Mouse (Mus musculus): ENCODE measurements at regions not wholly inside any gene's neighbourhood (a gene's known extent, or its start where the extent isn't known, plus 50 kb on each side); places are given as distances from the start of the nearest gene placed in this dataset.
"Not testable (repeated sequence)": the region's sequence is repeated elsewhere in the genome, so short reads cannot be mapped to it uniquely, and the experiment has no call there.

DNA sequence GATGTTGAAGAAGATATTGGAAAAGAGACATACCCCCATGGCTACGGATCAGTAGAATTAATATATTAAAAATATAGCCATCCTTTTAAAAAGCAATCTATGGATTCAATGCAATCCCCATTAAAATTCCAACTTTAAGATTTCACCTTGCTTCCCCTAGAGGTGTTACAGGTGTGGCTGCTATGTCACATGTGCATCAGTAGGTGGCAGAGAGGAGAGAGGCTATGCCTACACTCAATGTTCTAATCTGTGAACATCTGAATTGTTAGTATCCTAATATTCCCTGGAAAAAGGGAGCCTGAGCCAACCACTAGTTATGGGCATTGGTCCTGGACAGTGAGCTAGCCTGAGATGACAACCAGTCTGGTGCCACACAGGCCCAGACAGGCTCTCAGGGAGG lies 416.6 kb downstream of the Arl4a start:
- intact Hi-C loops (cut with DNase I), result no loop called here
- no peak for DNase-seq

DNA sequence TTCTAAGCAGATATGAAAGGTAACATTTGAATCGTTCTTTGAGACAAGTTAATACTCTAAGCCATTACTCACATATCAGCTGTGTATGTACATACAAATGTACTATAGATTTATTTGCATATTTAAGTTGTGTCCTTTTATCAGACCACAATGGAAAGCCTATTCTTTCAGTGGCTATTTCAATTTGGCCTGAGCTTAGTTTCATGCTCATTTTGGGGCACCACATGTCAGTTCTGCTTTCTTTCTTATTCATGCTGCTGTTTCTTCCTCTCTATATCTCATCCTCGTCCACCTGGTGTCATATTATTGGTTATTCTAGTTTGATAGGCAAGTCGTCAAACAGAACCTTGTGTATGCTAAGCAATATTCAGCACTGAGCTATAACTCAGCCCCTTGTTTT lies 432.5 kb downstream of the Arl4a start:
- intact Hi-C loops (cut with DNase I), result no loop called here
- DNase-seq, result no peak

DNA sequence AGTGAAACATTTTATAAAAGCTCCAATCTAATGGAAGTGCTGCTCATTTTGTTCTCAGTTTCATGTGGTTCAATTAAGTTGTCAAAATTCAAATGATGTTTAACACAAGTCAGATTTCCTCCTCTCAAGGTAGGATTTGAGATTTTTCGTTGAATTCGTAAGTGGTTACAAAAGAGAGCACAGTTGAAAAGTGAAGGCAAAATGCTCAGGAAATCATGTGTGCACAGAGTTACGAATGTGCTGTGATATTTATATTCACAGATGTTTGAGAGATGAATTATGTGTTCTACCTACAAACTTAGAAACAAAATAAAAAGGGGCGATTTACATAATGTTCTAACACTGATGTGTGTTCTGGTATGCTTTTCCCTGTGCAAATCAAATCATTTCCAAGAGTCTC lies 433.1 kb downstream of the Arl4a start:
- intact Hi-C loops (cut with DNase I), result no loop called here
- DNase-seq, result no peak

- intact Hi-C loops (cut with DNase I), result no loop called here
- no peak for DNase-seq
Measured at GRCm38 (mm10) chr12:39594726-39595125, 443.1 kb downstream of the Arl4a start.

- intact Hi-C loops (cut with DNase I); DNase-seq: not testable (repeated sequence)
Measured at GRCm38 (mm10) chr12:39593781-39594180, 444.0 kb downstream of the Arl4a start.

- DNase-seq, result no peak
- intact Hi-C loops (cut with DNase I), result no loop called here
Measured at GRCm38 (mm10) chr12:39587204-39587909, 450.5 kb downstream of the Arl4a start.

DNA sequence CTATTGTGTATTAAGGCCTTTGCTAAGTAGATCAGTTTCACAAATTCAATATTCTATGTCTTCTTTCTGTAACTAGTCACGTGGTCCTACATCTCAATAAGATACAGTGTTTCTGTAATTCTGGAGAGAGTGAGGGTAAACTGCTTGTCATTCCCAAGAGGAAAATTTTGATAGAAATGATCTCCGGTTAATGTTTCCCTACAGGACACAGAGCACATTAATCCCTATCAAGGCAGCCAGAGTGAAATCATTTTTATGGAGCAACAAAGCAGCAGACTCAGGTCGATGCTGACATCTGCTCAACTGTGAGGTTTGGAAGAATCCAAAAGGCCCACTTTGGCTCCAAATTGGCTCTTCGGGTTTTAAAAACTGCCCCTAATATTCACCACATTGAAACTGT lies 451.7 kb downstream of the Arl4a start:
- intact Hi-C loops (cut with DNase I), result no loop called here
- no peak for DNase-seq

DNA sequence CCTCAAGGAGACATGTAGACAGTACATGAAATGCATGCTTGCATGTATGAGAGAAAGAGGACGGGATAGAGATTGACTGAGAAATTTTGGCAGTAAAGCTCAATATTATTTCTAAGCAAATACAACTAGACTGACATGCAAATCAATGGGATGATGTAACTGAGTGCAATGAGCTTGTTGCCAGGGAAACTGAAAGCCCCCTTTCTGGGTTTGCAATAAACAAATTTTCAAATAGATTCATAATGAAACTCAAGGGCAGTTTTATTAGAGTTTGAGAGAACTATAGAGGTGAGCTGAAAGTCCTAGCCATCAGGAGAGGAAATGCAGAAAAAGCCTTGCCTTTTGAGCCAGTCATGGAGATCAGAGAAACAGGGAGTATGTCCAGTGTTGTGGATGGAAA lies 460.2 kb downstream of the Arl4a start:
- no peak for DNase-seq
- intact Hi-C loops (cut with DNase I), result no loop called here

GRCm38 (mm10) chr12:39572802-39573201 lies 465.0 kb downstream of the Arl4a start:
- intact Hi-C loops (cut with DNase I), result no loop called here
- DNase-seq, result no peak

GRCm38 (mm10) chr12:39572147-39572546 lies 465.7 kb downstream of the Arl4a start:
- no peak for DNase-seq
- intact Hi-C loops (cut with DNase I), result no loop called here

DNA sequence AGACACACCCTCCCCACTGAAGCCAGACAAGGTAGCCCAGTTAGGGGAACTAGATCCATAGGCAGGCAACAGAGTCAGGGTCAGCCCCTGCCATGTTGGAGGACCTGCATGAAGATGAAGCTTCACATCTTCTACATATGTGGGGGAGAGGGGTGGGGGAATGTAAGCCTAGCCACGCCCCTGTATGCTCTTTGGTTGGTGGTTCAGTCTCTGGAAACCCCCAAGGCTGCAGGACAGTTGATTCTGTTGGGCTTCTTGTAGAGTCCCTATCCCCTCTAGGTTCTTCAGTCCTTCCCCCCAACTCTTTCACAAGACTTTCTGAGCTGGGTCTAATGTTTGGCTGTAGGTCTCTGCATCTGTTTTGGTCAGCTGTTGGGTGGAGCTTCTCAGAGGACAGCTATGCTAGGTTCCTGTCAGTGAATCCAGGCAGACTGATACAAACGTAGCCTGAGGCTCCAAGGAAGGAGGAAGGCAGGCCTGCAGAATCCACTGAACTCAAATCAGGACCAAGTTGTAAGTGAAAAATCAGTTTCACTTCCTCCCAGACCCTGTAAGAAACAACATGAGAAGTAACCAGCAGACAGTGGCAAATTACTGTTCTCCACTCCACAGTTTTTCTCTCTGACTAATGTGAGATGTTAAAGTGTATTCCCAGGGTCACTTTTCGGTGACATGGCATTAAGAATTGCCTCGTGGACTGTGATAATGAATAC lies 476.9 kb downstream of the Arl4a start:
- intact Hi-C loops (cut with DNase I), result no loop called here
- no peak for DNase-seq

- no peak for DNase-seq
- intact Hi-C loops (cut with DNase I), result no loop called here
Measured at GRCm38 (mm10) chr12:39558491-39558890, 479.3 kb downstream of the Arl4a start.

- intact Hi-C loops (cut with DNase I), result no loop called here
Measured at GRCm38 (mm10) chr12:39536326-39536725, 501.5 kb downstream of the Arl4a start.

GRCm38 (mm10) chr12:39528121-39528520 lies 509.7 kb downstream of the Arl4a start:
- DNase-seq, result no peak
- intact Hi-C loops (cut with DNase I), result no loop called here

More at GRCm38 (mm10) chr12:39536326-39536725, 501.5 kb downstream of the Arl4a start:
- DNase-seq, result no peak

- DNase-seq, result no peak
- intact Hi-C loops (cut with DNase I), result no loop called here
Measured at GRCm38 (mm10) chr12:39527216-39527600, 510.6 kb downstream of the Arl4a start.

DNA sequence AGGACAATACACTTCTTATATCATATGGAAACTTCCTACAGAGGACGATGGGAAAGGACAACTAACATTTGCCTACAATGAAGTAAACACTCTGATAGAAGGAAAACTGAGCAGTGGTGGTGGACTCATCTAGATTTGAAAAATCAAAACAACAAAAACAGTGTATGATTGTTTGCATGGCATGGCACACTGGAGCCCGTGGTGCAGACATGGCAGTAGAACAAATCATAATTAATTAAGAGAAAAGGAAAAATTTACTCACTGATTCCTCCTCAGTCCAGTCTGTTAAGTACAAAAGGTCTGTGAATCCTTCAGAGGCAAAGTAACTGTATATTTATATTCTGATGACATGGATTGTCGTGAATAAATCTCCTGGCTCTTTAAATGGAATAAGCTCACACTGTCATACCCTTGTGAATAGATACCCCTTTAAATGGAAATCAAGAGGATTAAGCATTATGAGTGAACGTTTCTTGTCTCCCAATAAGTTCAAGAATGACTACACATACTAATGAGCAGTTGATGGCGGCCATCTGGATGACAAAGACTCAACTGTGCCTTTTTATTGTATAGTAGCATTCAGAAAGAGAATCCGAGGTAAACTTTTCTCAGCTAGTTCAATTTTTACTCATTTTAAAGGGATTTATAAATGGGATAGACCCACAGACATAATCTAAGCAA lies 511.1 kb downstream of the Arl4a start:
- intact Hi-C loops (cut with DNase I), result no loop called here
- no peak for DNase-seq

- DNase-seq, result no peak
- intact Hi-C loops (cut with DNase I), result no loop called here
Measured at GRCm38 (mm10) chr12:39515690-39516089, 522.1 kb downstream of the Arl4a start.

- intact Hi-C loops (cut with DNase I), result loop anchor here (1.0 to 2.0 kb wide), 4 partner anchors 156 to 653 kb away; no protein-coding TSS in a partner anchor
- DNase-seq, result no peak
Measured at GRCm38 (mm10) chr12:39510855-39511254, 527.0 kb downstream of the Arl4a start.

- intact Hi-C loops (cut with DNase I), result loop anchor here (1.0 to 2.0 kb wide), 4 partner anchors 157 to 654 kb away; no protein-coding TSS in a partner anchor
- DNase-seq, result peak; percentile 68 to 76
Measured at GRCm38 (mm10) chr12:39510073-39510812, 527.6 kb downstream of the Arl4a start.

DNA sequence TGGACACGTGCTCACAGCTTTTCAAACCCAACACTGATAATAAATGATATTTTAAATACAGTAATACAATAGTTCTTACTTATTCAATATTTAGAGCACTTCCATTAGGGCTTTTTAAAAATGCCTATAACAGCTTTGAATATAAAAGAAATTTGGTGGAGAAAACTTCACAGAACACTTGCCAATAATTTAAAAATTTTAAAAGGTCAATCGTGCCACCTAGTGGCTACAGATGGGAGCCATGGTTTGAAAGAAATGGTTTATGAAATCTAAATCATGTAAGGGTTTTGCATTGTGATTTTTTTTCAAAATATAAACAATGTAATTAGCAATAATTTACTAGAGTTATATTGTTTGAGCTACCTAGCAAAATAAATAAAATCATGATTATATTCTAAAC lies 541.6 kb downstream of the Arl4a start:
- intact Hi-C loops (cut with DNase I), result loop anchor here (1.0 to 10.0 kb wide), 2 partner anchors 711 to 1366 kb away; no protein-coding TSS in a partner anchor
- peak; percentile 16 to 55 for DNase-seq

Data from heart, postnatal 10 days (tissue).